Mouse (Mus musculus): ENCODE results near the gene Mast4.
A peak's percentile ranks its signal among the peaks of the same experiment; 100 is the strongest.

Mast4 gene

DNA sequence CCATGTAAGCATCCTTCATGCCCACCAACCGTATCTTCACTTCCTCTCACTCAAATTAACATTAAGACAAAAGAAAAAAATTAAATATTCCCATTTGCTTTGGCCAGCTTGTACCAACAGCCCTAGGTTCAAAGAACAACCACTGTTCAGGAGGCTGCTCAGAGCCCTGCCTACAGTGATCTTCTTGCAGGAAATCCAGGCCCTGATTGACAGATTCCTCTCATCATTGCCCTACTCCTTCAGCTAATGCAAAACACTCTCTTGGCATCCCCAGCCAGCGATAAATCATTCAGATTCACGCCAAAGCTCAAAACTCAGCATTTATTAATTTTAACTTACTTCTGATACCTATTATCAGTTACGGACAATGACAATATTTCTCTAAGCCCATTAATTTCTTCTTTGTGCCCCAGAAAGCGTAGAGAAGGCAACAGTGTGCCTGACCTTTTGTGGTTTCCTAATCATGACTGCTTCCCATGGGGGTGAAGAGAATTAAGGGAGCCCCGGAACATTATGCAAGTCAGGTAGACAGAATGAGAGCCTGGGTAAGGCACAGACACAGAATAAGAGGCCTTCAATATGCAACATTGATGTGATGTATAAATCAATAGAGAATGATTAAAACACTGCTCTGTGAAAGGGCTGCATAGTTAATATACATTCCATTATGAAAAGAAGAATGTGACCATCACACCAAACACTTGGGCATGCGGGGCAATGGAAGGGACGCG is 135.9 kb downstream of the Mast4 start:
- DNase-seq (ENCODE audit: low read depth, low spot score): no peak

DNA sequence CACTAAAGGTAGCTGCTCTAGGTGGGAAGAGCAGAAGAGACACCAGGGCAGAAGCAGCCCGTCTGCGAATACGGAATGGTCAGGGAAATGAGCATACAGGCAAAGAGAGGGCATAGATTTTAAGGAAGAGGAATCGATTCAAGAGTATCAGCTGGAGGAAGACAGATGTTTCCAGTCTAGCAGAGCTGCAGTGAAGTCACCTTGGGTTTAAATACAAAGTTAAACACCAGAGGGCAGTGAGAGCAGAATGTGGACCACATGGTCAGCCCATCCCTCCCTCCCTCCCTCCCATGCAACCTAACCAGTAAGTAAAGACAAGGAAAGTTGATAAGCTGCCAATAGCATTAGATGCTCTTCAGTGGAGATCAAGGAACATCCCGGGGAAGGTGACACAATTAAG is 138.0 kb downstream of the Mast4 start:
- DNase-seq (ENCODE audit: low read depth, low spot score): no peak

DNA sequence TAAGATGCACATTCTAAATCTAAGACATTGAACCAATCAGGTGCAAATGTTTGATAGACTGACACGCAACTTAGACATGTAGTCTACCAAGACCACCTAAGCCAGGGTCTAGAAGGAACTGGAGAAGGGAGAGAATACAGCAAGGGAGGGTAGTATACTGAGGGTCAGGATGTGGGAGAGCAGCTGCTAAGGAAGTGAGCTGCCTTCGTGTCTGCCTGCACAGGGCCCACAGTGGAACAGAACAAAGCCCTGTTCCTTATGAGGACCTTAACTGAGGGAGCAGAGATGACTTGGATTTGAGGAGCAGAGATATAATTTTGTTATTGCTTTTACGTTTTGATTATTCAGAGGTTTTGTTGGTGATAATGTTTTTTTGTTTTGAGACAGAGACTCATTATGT is 138.4 kb downstream of the Mast4 start:
- DNase-seq (ENCODE audit: low read depth, low spot score): no peak

DNA sequence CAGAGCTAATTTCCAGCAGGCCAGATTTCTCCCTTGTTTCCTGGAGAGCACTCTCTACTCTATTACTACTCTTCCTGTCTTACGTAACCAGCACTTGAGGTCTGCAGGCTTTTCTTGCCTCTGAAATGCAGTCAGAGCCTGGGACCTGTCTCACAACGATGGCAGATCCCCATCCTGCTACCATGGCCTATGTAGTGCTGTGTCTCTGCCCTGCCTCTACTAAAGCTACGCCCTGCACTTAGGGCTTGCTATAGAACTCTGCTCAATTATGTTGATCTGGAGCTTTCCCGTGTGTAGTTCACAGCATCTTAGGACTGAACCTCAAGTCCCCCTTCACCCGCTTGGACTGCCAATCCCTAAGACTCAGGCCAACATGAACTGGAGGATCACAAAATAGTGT is 150.7 kb downstream of the Mast4 start:
- no peak for DNase-seq (ENCODE audit: low read depth, low spot score)

DNA sequence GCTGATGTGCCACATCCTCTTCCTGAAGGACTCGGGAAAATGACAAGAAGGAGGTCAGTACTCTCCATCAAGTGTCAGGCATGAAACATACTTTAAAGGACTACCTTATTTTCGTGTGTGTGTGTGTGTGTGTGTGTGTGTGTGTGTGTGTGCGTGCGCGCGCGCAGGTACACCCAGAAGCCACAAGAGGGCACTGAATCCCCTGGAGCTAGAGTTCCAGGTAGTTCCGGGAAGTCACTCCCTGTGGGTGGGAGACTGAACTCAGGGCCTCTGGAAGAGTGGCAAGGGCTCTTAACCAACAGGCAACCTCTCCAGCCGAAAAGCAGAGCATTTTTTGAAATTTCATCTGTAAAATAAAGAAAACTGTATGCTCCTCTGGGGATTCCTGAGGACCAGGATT is 152.5 kb downstream of the Mast4 start:
- no peak for DNase-seq (ENCODE audit: low read depth, low spot score)

DNA sequence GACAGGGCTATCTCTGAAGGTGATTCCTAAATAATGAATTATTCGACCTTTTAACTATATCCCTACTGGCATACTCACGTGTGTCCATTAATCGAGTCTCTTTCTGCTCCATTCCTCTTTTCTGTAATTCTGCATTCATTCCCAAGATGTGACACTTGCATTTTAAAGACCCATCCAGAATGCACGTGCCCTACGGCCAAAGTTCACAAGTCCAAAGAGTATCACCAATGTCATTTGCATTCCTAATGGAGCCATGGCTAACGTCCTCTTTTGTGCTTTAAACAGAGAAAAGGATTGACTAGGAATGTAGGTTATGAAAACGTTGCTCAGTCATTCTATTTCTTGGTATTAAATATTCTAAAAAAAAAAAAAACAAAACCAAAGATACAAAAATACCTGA is 157.4 kb downstream of the Mast4 start:
- no peak for DNase-seq (ENCODE audit: low read depth, low spot score)

DNA sequence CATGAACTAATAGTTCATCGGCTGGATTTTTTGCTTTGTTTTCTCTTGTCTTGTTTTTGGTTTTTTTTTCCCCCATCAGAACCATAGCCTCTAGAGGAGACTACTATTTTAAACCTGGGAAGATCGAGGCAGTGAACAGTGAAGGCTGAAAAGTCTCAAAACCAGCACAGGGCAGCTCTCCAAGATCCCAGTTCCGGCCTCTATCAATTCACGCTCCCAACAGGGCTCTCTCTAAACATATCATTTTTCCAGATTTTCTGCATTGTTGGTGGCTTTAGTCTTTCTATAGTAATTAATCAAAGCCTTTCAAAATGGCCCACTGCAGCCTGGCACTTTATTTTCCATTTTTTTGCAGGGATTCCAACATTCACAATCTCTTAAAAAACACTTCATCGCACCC is 159.9 kb downstream of the Mast4 start:
- no peak for DNase-seq (ENCODE audit: low read depth, low spot score)

DNA sequence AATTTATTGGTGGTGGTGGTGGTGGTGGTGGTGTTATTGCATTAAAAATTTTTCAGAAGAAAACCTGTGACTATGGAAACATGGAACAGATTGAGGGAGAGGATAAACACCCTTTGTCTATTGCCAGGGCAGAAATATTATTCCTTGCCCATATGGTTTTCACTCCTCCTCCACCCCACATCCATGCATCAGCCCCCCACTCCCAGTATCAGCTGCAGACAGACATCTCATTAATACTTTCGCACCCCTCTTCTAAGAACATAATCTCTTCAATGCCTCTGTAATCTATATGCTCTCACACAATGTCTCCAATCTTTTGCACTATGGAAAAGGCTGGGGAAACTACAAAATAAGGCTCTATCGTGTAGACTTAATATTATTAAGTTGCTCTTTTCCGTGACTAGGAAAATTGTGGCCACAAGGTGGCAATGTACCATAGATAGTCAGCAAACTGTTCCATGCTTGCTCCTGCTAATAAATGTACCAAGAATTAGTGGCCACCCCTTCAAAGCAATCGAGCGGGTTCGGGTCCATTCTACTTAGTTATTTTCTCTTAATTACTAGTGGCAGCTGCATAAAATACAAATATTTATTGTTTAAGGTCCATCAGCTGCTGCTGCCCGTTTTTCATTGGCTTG is 160.6 kb downstream of the Mast4 start:
- peak; percentile 46 for DNase-seq (ENCODE audit: low read depth, low spot score)

DNA sequence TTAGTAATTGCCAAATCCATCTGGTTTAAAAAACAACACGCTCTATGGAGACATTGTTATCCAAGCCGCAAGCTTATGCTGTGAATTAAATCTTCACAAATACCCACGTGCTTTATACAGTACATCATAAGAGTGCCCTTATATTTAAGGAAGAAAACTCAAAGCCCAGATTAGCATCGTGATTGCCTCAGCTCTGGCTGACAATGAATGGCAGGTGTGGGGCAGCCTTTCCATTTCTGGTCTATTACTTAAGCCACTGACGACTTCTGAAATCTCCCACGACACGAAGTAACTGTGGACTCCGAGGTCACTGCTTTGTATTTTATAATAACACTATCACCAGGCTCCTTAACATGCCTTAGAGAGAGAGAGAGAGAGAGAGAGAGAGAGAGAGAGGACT is 182.4 kb downstream of the Mast4 start:
- no peak for DNase-seq (ENCODE audit: low read depth, low spot score)

DNA sequence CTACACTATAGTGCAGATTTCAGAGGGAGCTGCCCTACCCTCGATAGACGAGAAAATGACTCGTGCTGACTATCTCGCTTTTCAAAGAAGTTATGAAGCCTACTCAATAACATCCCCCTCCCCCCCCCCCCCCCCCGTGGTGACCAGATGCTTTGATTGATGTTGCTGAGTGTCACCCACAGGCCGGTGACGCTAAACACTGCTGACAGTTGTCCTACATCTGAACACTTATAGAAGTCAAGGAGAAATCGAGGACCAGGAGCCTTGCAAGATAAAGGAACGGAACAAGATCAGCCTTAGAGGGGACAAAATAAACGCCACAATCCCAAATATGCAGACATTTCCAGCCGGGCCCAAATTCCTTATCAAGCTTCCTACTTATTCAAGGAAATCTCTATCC is 183.1 kb downstream of the Mast4 start:
- no peak for DNase-seq (ENCODE audit: low read depth, low spot score)

DNA sequence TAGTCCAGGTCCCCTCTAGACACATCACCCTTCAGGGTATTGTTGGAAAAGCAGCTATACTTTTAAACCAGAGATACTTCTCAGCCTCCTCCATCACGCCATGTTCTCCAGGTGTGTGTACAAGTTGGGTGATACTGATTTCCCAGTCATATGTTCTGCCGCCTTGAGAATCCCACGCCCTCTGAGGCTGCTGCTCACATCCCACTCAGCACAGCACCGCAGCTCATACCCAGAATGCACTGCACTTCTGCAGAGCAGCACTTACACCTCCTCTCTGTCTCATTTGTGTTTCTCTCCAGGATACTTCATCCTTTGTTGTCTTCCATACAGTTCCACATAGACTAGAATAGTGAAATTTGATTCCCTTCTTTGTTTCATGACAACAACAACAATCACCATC is 183.6 kb downstream of the Mast4 start:
- no peak for DNase-seq (ENCODE audit: low read depth, low spot score)

DNA sequence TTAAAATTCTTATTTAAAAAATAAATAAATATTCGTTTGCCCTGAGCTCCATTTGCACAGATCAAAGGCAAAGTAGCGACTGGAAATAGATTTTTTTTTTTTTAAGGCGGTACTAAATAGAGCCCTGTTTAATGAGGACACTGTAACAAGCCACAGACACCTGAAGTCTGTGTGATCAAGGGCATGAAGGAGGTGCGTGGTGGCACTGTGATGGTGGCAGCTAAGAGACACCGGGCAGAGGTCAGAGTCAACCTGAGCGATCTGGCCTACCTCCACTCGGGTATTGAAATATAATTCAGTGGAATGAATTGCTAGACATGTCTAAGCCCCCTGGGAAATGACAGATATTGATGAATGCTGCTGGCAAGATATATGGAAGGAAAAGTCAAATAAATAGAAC is 184.9 kb downstream of the Mast4 start:
- no peak for DNase-seq (ENCODE audit: low read depth, low spot score)

DNA sequence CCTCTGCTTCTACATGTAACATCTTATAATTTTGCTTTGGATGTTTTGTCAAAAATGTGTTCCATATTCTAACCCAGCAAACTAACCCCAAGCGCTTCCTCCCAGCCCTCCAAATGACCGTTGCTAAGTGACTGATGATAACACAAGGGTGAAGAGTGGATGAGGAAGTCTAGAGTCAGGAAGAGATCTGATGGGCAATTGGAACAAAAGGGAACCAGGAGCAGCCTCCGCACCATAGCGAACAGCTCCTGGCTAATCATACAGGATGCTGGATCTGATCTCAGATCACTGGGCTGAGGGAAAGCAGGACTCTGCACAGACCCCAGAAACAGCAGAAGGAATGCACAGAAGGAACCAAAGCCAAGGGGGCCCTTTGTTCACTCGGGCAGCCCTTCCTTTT is 190.0 kb downstream of the Mast4 start:
- DNase-seq (ENCODE audit: low read depth, low spot score): no peak

DNA sequence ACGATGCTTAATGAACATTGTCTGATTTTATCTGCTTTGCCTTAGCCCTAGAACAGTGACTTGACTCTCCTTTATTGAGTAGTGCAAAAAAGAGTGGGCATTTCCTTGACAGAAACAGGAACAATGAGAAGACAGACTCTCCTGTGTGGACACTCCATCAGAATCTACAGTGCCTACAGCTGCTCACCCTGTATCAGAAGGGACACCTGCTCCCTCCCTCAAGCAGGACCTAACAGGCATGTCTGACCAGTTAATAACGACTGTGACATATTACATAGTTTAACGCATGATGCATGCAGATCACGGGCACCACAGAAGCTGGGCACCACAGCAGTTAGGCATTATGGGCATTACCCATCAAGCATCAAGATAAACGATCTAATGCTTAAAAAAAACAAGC is 193.0 kb downstream of the Mast4 start:
- no peak for DNase-seq (ENCODE audit: low read depth, low spot score)

DNA sequence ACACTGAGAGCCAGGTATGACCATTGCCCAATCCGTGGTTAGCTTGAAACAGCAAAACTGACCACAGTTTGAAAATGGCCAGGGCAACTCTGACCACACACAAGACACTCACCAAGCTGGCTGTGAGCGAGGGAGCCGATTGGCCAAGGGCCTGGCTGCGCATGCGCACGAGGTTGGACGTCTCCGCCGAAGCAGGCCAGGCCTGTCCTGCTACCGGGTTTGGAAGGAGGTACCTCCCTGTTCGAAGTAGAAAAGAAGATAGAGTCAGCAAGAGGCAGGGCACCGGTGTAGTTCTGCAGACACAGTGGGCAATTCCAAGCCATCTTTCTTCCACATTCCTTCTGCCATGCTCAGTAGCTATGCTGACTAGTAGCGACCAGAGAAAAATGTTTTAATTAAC is 194.2 kb downstream of the Mast4 start:
- DNase-seq (ENCODE audit: low read depth, low spot score): no peak

DNA sequence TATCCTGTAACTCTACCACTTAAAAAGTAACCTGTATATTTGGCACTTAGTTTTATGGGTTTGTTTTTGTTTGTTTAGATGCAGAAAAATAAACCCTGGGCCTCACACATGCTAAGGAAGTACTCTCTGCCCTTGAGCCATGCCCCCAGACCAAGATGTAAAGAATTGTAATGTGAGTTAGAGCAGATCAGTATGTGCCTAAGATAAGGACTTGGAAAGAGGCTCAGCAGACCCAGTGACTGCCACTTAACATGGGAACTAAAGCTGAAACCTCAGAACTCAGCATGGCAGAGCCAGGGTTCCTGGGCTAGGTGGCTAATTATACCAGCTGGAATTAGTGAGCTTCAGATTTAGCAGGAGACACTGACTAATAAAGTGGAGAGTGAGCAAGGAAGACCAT is 196.0 kb downstream of the Mast4 start:
- DNase-seq (ENCODE audit: low read depth, low spot score): no peak

DNA sequence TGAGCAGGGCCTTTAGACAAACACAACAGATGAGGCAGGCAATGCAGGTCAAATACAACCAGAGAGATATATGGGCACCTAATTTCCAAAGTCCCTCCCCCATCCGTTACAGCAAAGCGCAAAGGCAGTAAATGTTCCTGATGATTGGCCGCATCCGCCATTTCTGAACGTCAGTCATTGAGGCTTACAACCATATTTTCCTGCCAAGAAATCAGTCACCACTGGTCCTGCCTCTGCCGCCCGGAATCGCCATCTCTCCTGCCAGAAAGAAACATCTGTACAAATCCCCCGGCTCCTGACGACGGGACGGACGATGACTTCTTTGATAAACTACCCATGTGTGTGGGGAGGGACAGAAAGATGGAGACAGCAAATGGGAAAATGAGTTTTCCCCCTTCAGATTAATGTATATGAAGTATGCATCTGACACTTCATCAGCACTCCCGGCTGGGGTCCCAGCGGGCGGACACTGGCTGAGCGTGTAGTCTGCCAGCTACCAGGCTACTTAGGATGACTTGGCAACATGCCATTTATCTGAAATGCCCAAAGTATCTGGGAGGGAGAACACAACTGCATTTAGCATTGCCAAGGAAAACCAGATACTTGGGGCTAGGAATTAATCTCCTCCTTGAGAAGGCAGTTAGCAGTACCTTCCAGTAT is 198.9 kb downstream of the Mast4 start:
- DNase-seq (ENCODE audit: low read depth, low spot score): no peak

DNA sequence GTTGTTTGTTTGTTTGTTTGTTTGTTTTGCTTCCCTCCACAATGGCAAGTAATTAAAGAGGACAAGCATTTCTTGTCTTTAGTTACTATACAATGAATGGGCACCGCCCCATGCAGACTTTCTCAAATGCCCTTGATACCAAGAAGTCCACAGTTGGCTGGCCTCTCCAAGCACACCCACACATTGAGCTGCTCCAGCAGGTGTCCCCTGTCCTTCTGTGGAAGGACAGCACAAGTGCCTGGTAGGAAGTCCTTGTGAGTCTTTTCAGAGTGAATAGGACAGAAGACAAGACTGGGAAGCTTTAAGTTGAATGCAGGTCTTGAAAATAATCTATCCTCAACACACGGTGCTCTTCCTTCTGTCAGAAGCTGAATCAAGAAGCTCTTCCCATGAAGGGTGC is 202.5 kb downstream of the Mast4 start:
- no peak for DNase-seq (ENCODE audit: low read depth, low spot score)

DNA sequence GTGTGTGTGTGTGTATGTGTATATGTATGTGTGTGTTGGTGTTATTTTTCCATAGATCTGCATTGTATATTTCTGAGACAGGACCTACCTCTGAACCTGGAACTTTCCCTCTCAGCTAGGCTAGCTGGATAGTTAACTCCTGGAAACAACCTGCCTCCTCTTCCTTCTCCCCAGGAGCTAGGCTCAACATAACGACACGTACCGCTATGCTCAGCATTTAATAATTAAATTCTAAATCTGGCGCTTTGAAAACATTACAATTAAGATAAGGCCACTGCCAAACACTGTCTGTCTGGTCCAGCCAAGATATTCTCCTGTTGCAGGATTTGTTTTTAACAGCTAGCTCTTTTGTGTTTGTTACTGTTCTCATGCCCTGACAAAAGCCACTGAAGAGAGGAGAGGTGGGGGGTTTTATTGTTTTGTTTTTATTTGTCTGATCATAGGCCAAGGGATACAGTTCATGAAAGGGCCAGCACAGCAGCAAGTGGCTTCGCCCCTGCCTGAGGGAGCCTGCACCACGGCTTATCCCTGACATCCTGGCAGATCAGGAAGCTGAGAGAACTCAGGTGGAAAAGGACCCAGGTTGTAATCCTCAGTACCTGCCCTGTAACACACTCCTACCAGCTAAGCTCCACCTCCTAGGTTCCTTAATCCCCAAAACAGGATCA is 205.0 kb downstream of the Mast4 start:
- no peak for DNase-seq (ENCODE audit: low read depth, low spot score)

DNA sequence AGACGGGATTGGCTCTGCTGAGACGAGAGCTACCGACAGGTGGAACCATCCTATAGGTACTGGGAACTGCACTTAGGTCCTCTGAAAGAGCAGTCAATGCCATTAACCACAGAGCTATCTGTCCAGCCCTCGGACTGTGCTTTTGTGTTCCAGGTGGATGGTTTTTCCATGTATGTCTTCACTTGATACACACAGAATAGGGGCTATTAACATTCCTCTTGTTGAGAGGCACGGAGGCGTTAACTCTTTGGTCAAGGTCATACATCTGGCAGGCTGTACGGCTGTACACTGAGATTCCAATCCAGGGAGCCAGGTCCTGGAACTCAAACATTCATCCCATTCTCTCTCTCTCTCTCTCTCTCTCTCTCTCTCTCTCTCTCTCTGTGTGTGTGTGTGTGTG is 205.6 kb downstream of the Mast4 start:
- DNase-seq (ENCODE audit: low read depth, low spot score): no peak

DNA sequence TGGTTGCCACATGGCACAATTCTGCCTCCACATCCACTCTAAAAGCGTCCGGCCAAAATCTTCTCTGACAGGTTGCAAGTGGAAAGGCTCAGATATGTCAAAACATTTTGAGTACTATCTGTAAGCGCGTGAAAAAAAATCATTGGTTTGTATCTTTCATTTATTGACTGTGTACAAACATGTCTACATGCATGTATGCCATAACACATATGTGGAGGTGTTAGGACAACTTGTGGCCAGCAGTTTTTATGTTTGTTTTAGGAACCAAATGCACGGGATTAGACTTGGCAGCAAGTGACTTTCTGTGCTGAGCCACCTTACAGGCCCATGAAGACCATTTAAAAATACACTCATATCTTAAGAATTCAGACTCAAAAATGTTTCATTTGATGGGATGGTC is 206.7 kb downstream of the Mast4 start:
- DNase-seq (ENCODE audit: low read depth, low spot score): no peak

DNA sequence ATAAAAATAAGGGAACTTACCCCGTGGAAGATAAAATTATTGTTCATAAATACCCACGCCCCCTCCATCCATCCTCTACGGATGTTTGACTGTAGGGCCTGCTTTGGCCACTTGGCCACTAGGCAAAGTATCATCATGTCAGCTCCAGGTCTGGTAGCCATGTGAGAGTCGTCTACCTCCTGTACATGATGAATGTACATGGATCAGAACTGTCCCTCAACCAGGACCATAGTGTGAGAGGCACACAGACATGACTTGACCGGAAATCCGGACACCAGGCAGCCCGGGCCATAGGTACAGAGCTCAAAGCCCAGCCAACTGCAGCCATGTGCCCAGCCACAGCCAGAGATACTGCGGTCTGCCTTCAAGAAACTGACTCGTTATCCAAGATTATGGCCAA is 210.6 kb downstream of the Mast4 start:
- DNase-seq (ENCODE audit: low read depth, low spot score): no peak
